Mouse (Mus musculus) frontal cortex, postnatal 14 days (tissue): ENCODE data around the gene Chmp6.

Experiments
- DNase-seq, 2 experiments: peaks; one replicate each; pipeline ENCODE4 v3.0.0; 2022; ENCODE audit warnings: low spot score in 2 of 2

The Chmp6 gene

GRCm38 (mm10) chr11:119913291-119913934 is at the start of gene Chmp6:
Gene Chmp6, plus strand, starts transcription at chr11:119913441.
- DNase-seq = peak; percentile 81 to 86

GRCm38 (mm10) chr11:119866837-119867236 is 46.4 kb upstream of the Chmp6 start:
- DNase-seq = no peak

- DNase-seq = no peak
Measured at GRCm38 (mm10) chr11:119868138-119868537, 45.1 kb upstream of the Chmp6 start.

- no peak for DNase-seq
Measured at GRCm38 (mm10) chr11:119868556-119868955, 44.7 kb upstream of the Chmp6 start.

- no peak for DNase-seq
Measured at GRCm38 (mm10) chr11:119871141-119871540, 42.1 kb upstream of the Chmp6 start.

GRCm38 (mm10) chr11:119873643-119874042 is 39.6 kb upstream of the Chmp6 start:
- no peak for DNase-seq

- DNase-seq = no peak
Measured at GRCm38 (mm10) chr11:119874841-119875240, 38.4 kb upstream of the Chmp6 start.

- DNase-seq = no peak
Measured at GRCm38 (mm10) chr11:119875685-119876084, 37.6 kb upstream of the Chmp6 start.

GRCm38 (mm10) chr11:119877124-119877523 is 36.1 kb upstream of the Chmp6 start:
- DNase-seq = no peak

- DNase-seq = no peak
Measured at GRCm38 (mm10) chr11:119879573-119879972, 33.7 kb upstream of the Chmp6 start.

- no peak for DNase-seq
Measured at GRCm38 (mm10) chr11:119883646-119884045, 29.6 kb upstream of the Chmp6 start.

GRCm38 (mm10) chr11:119889966-119890365 is 23.3 kb upstream of the Chmp6 start:
- DNase-seq = no peak

- no peak for DNase-seq
Measured at GRCm38 (mm10) chr11:119891601-119892215, 21.5 kb upstream of the Chmp6 start.

GRCm38 (mm10) chr11:119893667-119894236 is 19.5 kb upstream of the Chmp6 start:
- no peak for DNase-seq

GRCm38 (mm10) chr11:119894634-119895033 is 18.6 kb upstream of the Chmp6 start:
- no peak for DNase-seq

GRCm38 (mm10) chr11:119897041-119897440 is 16.2 kb upstream of the Chmp6 start:
- no peak for DNase-seq

GRCm38 (mm10) chr11:119898976-119899375 is 14.3 kb upstream of the Chmp6 start:
- DNase-seq = no peak

GRCm38 (mm10) chr11:119901174-119901573 is 12.1 kb upstream of the Chmp6 start:
- DNase-seq = no peak

GRCm38 (mm10) chr11:119902891-119903290 is 10.3 kb upstream of the Chmp6 start:
- DNase-seq = no peak

GRCm38 (mm10) chr11:119904621-119905286 is 8.5 kb upstream of the Chmp6 start:
- peak; percentile 65 to 66 for DNase-seq

GRCm38 (mm10) chr11:119905794-119906193 is 7.4 kb upstream of the Chmp6 start:
- no peak for DNase-seq

GRCm38 (mm10) chr11:119907006-119907650 is 6.1 kb upstream of the Chmp6 start:
- DNase-seq = no peak
